Mouse (Mus musculus) spleen, adult 2 months (tissue): ENCODE data around the gene Svs5. TPM values are rescaled to one million over a fixed set of nuclear protein-coding genes. Genes with fewer than 3 reads are reported as not detected.

Experiments
- DNase-seq, 2 experiments: peaks; one replicate each; pipeline versions ENCODE4 v3.0.0 to v3.0.0-alpha.2; 2012 to 2021; ENCODE audit warnings: low spot score in 2 of 2, low read depth in 1 of 2
- H3K27ac ChIP-seq: fragments of 200-500 bp; 2 replicates; pipeline ENCODE4 v1.5.1; 2012; ENCODE audit warnings: low read length, inconsistent platforms; ENCODE audit not compliant: insufficient read depth
- H3K27me3 ChIP-seq: fragments of 200-500 bp; 2 replicates; pipeline ENCODE4 v1.6.1; 2012; ENCODE audit warnings: mild to moderate bottlenecking, moderate library complexity, low read length, inconsistent platforms; ENCODE audit not compliant: control insufficient read depth, insufficient read depth
- H3K36me3 ChIP-seq: fragments of 200-500 bp; 2 replicates; pipeline ENCODE4 v1.6.1; 2012; ENCODE audit warnings: mild to moderate bottlenecking, low read length, inconsistent platforms; ENCODE audit not compliant: control insufficient read depth, insufficient read depth
- H3K4me1 ChIP-seq: fragments of 200-500 bp; 2 replicates; pipeline ENCODE4 v1.6.1; 2011; ENCODE audit warnings: inconsistent platforms; ENCODE audit not compliant: control insufficient read depth, insufficient read depth, insufficient read length
- H3K4me3 ChIP-seq: fragments of 200-500 bp; 2 replicates; pipeline ENCODE4 v1.5.1; 2011; ENCODE audit warnings: mild to moderate bottlenecking, inconsistent platforms; ENCODE audit not compliant: insufficient read depth, insufficient read length; ENCODE audit errors: extremely low read depth
- CTCF ChIP-seq: fragments of 200-500 bp; IDR thresholded peaks from 2 replicates; pipeline ENCODE4 v1.5.1; 2011; ENCODE audit warnings: mild to moderate bottlenecking, inconsistent platforms; ENCODE audit not compliant: insufficient read depth, insufficient read length, insufficient replicate concordance; ENCODE audit errors: extremely low read depth
- POLR2A ChIP-seq: fragments of 200-500 bp; IDR thresholded peaks from 2 replicates; pipeline ENCODE4 v1.6.1; 2011; ENCODE audit warnings: low read depth, low read length, inconsistent platforms
- WGBS: fragments of 180-500 bp; shearing (Covaris S2); methylation state at CpG from one replicate; pipeline ENCODE4 v1.1.7; 2018; 5-methylcytosine and 5-hydroxymethylcytosine counted together
- polyA plus RNA-seq: library from polyadenylated mRNA; depleted of rRNA; stranded (reverse); fragments of >200 nt; gene quantifications from 2 replicates; pipeline ENCODE4 v1.2.3, GENCODE M21; 2012

Gene Svs5
- polyA plus RNA-seq, 1 experiment = not detected

- H3K4me1 ChIP-seq = peaks cover 10% of the 10 kb centered on the region; the same call in 1 of the 2 replicates
- no peak overlapping the region for H3K4me3 ChIP-seq
- no peak for DNase-seq
- TF ChIP-seq CTCF (no peak), POLR2A (no peak)
- no peaks in the 10 kb centered on the region for H3K36me3 ChIP-seq
- H3K27me3 ChIP-seq = no peaks in the 10 kb centered on the region
- 47% methylated on average over 13 of the region's 13 CpGs for WGBS
- H3K27ac ChIP-seq = no peak overlapping the region
These were observed 28.6 kb downstream of the Svs5 start for GRCm38 (mm10) chr2:164360974-164361657.

- Histone ChIP-seq H3K36me3 (no peaks in the 10 kb centered on the region), H3K27ac (no peak overlapping the region), H3K4me1 (peaks cover 11% of the 10 kb centered on the region), H3K4me3 (no peak overlapping the region), H3K27me3 (no peaks in the 10 kb centered on the region)
- 41% methylated on average over 3 of the region's 3 CpGs for WGBS
- no peak for TF ChIP-seq CTCF
- no peak for TF ChIP-seq POLR2A
- DNase-seq = no peak
These were observed 34.4 kb downstream of the Svs5 start for GRCm38 (mm10) chr2:164366947-164367346.

- Histone ChIP-seq H3K36me3 (no peaks in the 10 kb centered on the region), H3K27ac (no peak overlapping the region), H3K4me1 (peaks cover 18% of the 10 kb centered on the region), H3K27me3 (no peaks in the 10 kb centered on the region), H3K4me3 (no peak overlapping the region)
- DNase-seq = no peak
- TF ChIP-seq CTCF (no peak), POLR2A (no peak)
- WGBS = 30% methylated on average over 6 of the region's 6 CpGs
These were observed 36.1 kb downstream of the Svs5 start for GRCm38 (mm10) chr2:164368620-164369105.

GRCm38 (mm10) chr2:164371371-164371770 is 38.8 kb downstream of the Svs5 start:
- 91% methylated on average over 3 of the region's 3 CpGs for WGBS
- DNase-seq = no peak
- H3K27ac ChIP-seq = no peak overlapping the region
- no peak overlapping the region for H3K4me3 ChIP-seq
- H3K27me3 ChIP-seq = no peaks in the 10 kb centered on the region
- no peaks in the 10 kb centered on the region for H3K36me3 ChIP-seq
- TF ChIP-seq POLR2A = no peak
- no peak for TF ChIP-seq CTCF
- H3K4me1 ChIP-seq = peaks cover 19% of the 10 kb centered on the region

- TF ChIP-seq POLR2A (no peak), CTCF (no peak)
- Histone ChIP-seq H3K36me3 (no peaks in the 10 kb centered on the region), H3K4me1 (peaks cover 12% of the 10 kb centered on the region), H3K27me3 (no peaks in the 10 kb centered on the region), H3K4me3 (no peak overlapping the region), H3K27ac (no peak overlapping the region)
- WGBS = 7% methylated on average over 3 of the region's 3 CpGs
- no peak for DNase-seq
These were observed 40.0 kb downstream of the Svs5 start for GRCm38 (mm10) chr2:164372408-164373053.

- TF ChIP-seq POLR2A = no peak
- no peak for TF ChIP-seq CTCF
- H3K4me3 ChIP-seq = no peak overlapping the region
- H3K36me3 ChIP-seq = no peaks in the 10 kb centered on the region
- 30% methylated on average over 4 of the region's 4 CpGs for WGBS
- DNase-seq = no peak
- H3K27ac ChIP-seq = no peak overlapping the region; the same call in 1 of the 2 replicates
- no peaks in the 10 kb centered on the region for H3K27me3 ChIP-seq
- peaks cover 12% of the 10 kb centered on the region for H3K4me1 ChIP-seq
These were observed 40.6 kb downstream of the Svs5 start for GRCm38 (mm10) chr2:164373187-164373586.

GRCm38 (mm10) chr2:164377478-164378426 is 45.2 kb downstream of the Svs5 start:
- no peak overlapping the region for H3K27ac ChIP-seq
- peaks cover 6% of the 10 kb centered on the region; the same call in 1 of the 2 replicates for H3K4me1 ChIP-seq
- no peak for DNase-seq
- no peak overlapping the region for H3K4me3 ChIP-seq
- 85% methylated on average over 15 of the region's 15 CpGs for WGBS
- TF ChIP-seq CTCF (no peak), POLR2A (no peak)
- H3K36me3 ChIP-seq = no peaks in the 10 kb centered on the region
- no peaks in the 10 kb centered on the region for H3K27me3 ChIP-seq
